10 mouse cellular contexts compared by ENCODE assay signal in the genomic region with DNA sequence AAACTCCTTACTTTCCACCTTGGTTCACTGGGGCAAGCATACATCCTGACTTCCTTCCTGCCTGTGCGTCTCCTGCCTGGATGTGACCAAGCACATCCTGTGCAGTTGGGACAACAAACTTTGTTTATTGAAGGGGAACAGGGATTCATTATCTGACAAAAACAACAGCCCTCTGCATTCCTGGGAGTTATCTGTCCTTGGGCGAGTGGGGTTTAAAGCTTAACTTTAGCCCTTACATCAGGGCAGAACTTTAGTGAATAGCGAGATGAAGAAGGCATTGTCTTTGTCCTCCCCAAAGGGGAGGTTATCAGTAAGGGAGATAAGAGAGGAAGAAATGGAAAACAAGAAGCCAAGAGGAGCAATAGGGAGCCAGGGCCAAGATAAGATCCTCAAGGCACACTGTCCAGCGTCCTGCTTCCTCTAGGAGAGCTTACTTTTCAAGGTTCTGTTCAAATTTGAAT. TPM values are rescaled to one million over a fixed set of nuclear protein-coding genes. Genes with fewer than 3 reads are reported as not detected.
A peak's percentile ranks its signal among the peaks of the same experiment; 100 is the strongest.
DNase-seq lines count a peak whose midpoint lies in the region; ATAC-seq and TF ChIP-seq lines count a peak whose summit lies in the region.
"Had no signal": no experiment of that assay in that cellular context is flagged by ENCODE, and none has a peak within 500 bp of the region (broad histone marks: within the 10 kb centered on the region; RNA-seq: fewer than 3 reads in every experiment).

No protein-coding gene starts in this region.

- ATAC-seq in limb, embryonic 14.5 days (ENCODE audit: low FRiP score, low read depth) = no peak
- no peak for ATAC-seq in heart, postnatal 0 days (ENCODE audit: insufficient read depth, low read depth)
- ATAC-seq: intestine, embryonic 16.5 days had no signal

- TF ChIP-seq EP300 in heart, adult 2 months (IDR thresholded peaks at IDR 0.05; ENCODE audit: insufficient read depth, low read depth, low read length) = no peak
- TF ChIP-seq EP300 in heart, postnatal 0 days (IDR thresholded peaks at IDR 0.05; ENCODE audit: low read depth) = no peak

- H3K9me3 ChIP-seq in limb, embryonic 14.5 days (ENCODE audit: control insufficient read depth, low read length) = no peaks in the 10 kb centered on the region
- no peaks in the 10 kb centered on the region for H3K9me3 ChIP-seq in limb, embryonic 10.5 days (replicated peaks)
- no peaks in the 10 kb centered on the region for H3K9me3 ChIP-seq in heart, postnatal 0 days (replicated peaks; ENCODE audit: control insufficient read depth, low read length)
- H3K9me3 ChIP-seq: stomach, embryonic 15.5 days had no signal

- H3K4me2 ChIP-seq in limb, embryonic 14.5 days (replicated peaks; ENCODE audit: low read depth, low read length, severe bottlenecking) = no peak overlapping the region
- no peak overlapping the region for H3K4me2 ChIP-seq in heart, postnatal 0 days (ENCODE audit: low read depth, low read length)
- H3K4me2 ChIP-seq: stomach, embryonic 15.5 days had no signal

- WGBS in heart, adult 2 months = 30% methylated on average over 4 of the region's 4 CpGs
- 74% methylated on average over 4 of the region's 4 CpGs for WGBS in limb, embryonic 14.5 days
- WGBS in limb, embryonic 10.5 days = 58% methylated on average over 4 of the region's 4 CpGs
- WGBS in heart, postnatal 0 days = 29% methylated on average over 4 of the region's 4 CpGs

- H3K9ac ChIP-seq in heart, adult 2 months (ENCODE audit: low read depth, low read length) = no peak overlapping the region
- H3K9ac ChIP-seq in limb, embryonic 14.5 days (ENCODE audit: low read depth, low read length, severe bottlenecking) = no peak overlapping the region
- no peak overlapping the region for H3K9ac ChIP-seq in heart, postnatal 0 days (replicated peaks; ENCODE audit: low read depth, low read length)
- H3K9ac ChIP-seq: stomach, embryonic 15.5 days had no signal

- no peak for TF ChIP-seq CTCF in heart, adult 2 months (IDR thresholded peaks at IDR 0.05)
- no peak for TF ChIP-seq CTCF in heart, postnatal 0 days (IDR thresholded peaks at IDR 0.05; ENCODE audit: low read depth)

- no peak for TF ChIP-seq POLR2A in heart, adult 2 months (IDR thresholded peaks at IDR 0.05; ENCODE audit: insufficient read depth, low read depth, low read length)
- no peak for TF ChIP-seq POLR2A in limb, embryonic 14.5 days (IDR thresholded peaks at IDR 0.05; ENCODE audit: borderline replicate concordance, extremely low read depth, insufficient read depth, insufficient read length)

- no peaks in the 10 kb centered on the region for H3K36me3 ChIP-seq in heart, adult 2 months (ENCODE audit: control insufficient read depth, insufficient read depth, low read length)
- H3K36me3 ChIP-seq in limb, embryonic 14.5 days (ENCODE audit: control insufficient read depth, insufficient read depth, low read length) = no peaks in the 10 kb centered on the region
- H3K36me3 ChIP-seq in limb, embryonic 10.5 days = no peaks in the 10 kb centered on the region
- no peaks in the 10 kb centered on the region for H3K36me3 ChIP-seq in heart, postnatal 0 days (replicated peaks; ENCODE audit: control insufficient read depth, insufficient read depth, low read length)
- H3K36me3 ChIP-seq: stomach, embryonic 15.5 days had no signal

- intact Hi-C loops in heart, adult 2 months (cut with DNase I) = loop anchor here (10.0 kb wide), 1 partner anchor 614 kb away; a partner anchor contains a TSS

- peak overlapping the region; percentile 49 for H3K27ac ChIP-seq in heart, adult 2 months
- 0 out of 2 replicates have a peak overlapping the region, but pooled peaks have one; percentile 0 for H3K27ac ChIP-seq in limb, embryonic 14.5 days (replicated peaks; ENCODE audit: low read depth, low read length)
- no peak overlapping the region for H3K27ac ChIP-seq in limb, embryonic 10.5 days
- H3K27ac ChIP-seq in heart, postnatal 0 days (ENCODE audit: low read depth) = peak overlapping the region; percentile 53
- H3K27ac ChIP-seq: stomach, embryonic 15.5 days had no signal

- peak in 1 of 2 experiments; percentile 11 for DNase-seq in heart, adult 2 months
- DNase-seq in heart, adult 9 months (ENCODE audit: low spot score in 2 of 2) = no peak
- DNase-seq in limb, embryonic 14.5 days (ENCODE audit: low spot score) = no peak
- no peak for DNase-seq in limb, embryonic 10.5 days (ENCODE audit: low spot score)
- DNase-seq in heart, postnatal 0 days (ENCODE audit: low spot score) = no peak
- peak; percentile 33 for DNase-seq in lung, postnatal 36 days
- no peak for DNase-seq in layer of hippocampus, adult 8-10 months (ENCODE audit: low spot score in 2 of 2)
- DNase-seq: cerebellum, postnatal 10 days had no signal

- peaks cover 4% of the 10 kb centered on the region for H3K4me1 ChIP-seq in heart, adult 2 months (ENCODE audit: control insufficient read depth, insufficient read depth, low read length)
- H3K4me1 ChIP-seq in limb, embryonic 14.5 days (ENCODE audit: control insufficient read depth, insufficient read depth, low read length) = peaks cover 5% of the 10 kb centered on the region; the same call in 1 of the 2 replicates
- peaks cover 10% of the 10 kb centered on the region; the same call in 1 of the 2 replicates for H3K4me1 ChIP-seq in limb, embryonic 10.5 days
- peaks cover 7% of the 10 kb centered on the region; the same call in 1 of the 2 replicates for H3K4me1 ChIP-seq in heart, postnatal 0 days (ENCODE audit: control insufficient read depth, insufficient read depth)
- H3K4me1 ChIP-seq: stomach, embryonic 15.5 days had no signal

- H3K79me2 ChIP-seq in heart, adult 2 months (replicated peaks; ENCODE audit: control insufficient read depth, insufficient read depth, low read length) = no peaks in the 10 kb centered on the region

- H3K27me3 ChIP-seq in heart, adult 2 months (ENCODE audit: control insufficient read depth, insufficient read depth, low read length) = no peaks in the 10 kb centered on the region
- no peaks in the 10 kb centered on the region for H3K27me3 ChIP-seq in limb, embryonic 14.5 days (ENCODE audit: control insufficient read depth, insufficient read depth, low read length)
- no peaks in the 10 kb centered on the region for H3K27me3 ChIP-seq in limb, embryonic 10.5 days (ENCODE audit: low read depth, poor library complexity, severe bottlenecking)
- no peaks in the 10 kb centered on the region for H3K27me3 ChIP-seq in heart, postnatal 0 days (ENCODE audit: control insufficient read depth, insufficient read depth, low read length)
- H3K27me3 ChIP-seq: stomach, embryonic 15.5 days had no signal

- no peak overlapping the region for H3K4me3 ChIP-seq in heart, adult 2 months
- no peak overlapping the region for H3K4me3 ChIP-seq in limb, embryonic 14.5 days (replicated peaks; ENCODE audit: low read length)
- no peak overlapping the region for H3K4me3 ChIP-seq in limb, embryonic 10.5 days
- H3K4me3 ChIP-seq in heart, postnatal 0 days (ENCODE audit: low read depth, low read length) = no peak overlapping the region
- H3K4me3 ChIP-seq: stomach, embryonic 15.5 days had no signal

RNA-seq across cellular contexts. Expression of a gene that starts 3.0 kb away (rescaled TPM):
- 100 to 1,000 TPM in 1 of 2 experiments, 10 to 100 TPM in 1; 94.1 to 112 TPM for total RNA-seq in heart, adult 2 months (2021)
- polyA plus RNA-seq in heart, adult 2 months (2012; rRNA removed) = 11.4 and 32.0 TPM in 2 replicates
- polyA plus RNA-seq in limb, embryonic 14.5 days (2012; rRNA removed) = 0.99 and 1.4 TPM in 2 replicates
- polyA plus RNA-seq in limb, embryonic 14.5 days (2014; fragmentation: Nextera tagmentation; extraction: Ambion mirVana) = 2.7 and 5.2 TPM in 2 replicates
- 4.0 and 4.6 TPM in 2 replicates for polyA plus RNA-seq in limb, embryonic 10.5 days (2016; fragmentation: Nextera tagmentation; extraction: Ambion mirVana)
- total RNA-seq in heart, postnatal 0 days (2014; rRNA removed; ENCODE audit: low replicate concordance) = 3.4 and 5.8 TPM in 2 replicates
- 28.5 and 33.1 TPM in 2 replicates for polyA plus RNA-seq in heart, postnatal 0 days (2015; fragmentation: Nextera tagmentation; extraction: Ambion mirVana)
- total RNA-seq in layer of hippocampus, adult 8-10 months (2022) = 10 to 100 TPM; 11.3 to 12.4 (median 11.5) TPM
